Mouse (Mus musculus) embryonic facial prominence, embryonic 14.5 days (tissue): ENCODE results near the gene Gm7356. TPM values are rescaled to one million over a fixed set of nuclear protein-coding genes. Genes with fewer than 3 reads are reported as not detected.
"Not testable (repeated sequence)": the region's sequence is repeated elsewhere in the genome, so short reads cannot be mapped to it uniquely, and the experiment has no call there.

Experiments
- ATAC-seq: fragments of 200-750 bp; cut with Nextera tagmentation; 2 replicates; pipeline ENCODE4 v1.8.0; 2017; ENCODE audit warnings: low read depth, moderate number of reproducible peaks, moderate TSS enrichment
- DNase-seq: peaks from one replicate; pipeline ENCODE4 v3.0.0-alpha.2; 2015; ENCODE audit warnings: low spot score
- H3K27ac ChIP-seq: fragments of 300-500 bp; sonication (generic); replicated peaks from 2 replicates; pipeline ENCODE4 v1.5.1; 2014; ENCODE audit warnings: low read depth, mild to moderate bottlenecking, low read length, moderate library complexity
- H3K27me3 ChIP-seq: fragments of 300-500 bp; sonication (generic); replicated peaks from 2 replicates; pipeline ENCODE4 v1.6.1; 2014; ENCODE audit warnings: low read length; ENCODE audit not compliant: control insufficient read depth, insufficient read depth
- H3K36me3 ChIP-seq: fragments of 300-500 bp; sonication (generic); 2 replicates; pipeline ENCODE4 v1.6.1; 2014; ENCODE audit warnings: low read length, mixed read lengths; ENCODE audit not compliant: control insufficient read depth, insufficient read depth
- H3K4me1 ChIP-seq: fragments of 300-500 bp; sonication (generic); 2 replicates; pipeline ENCODE4 v1.6.1; 2014; ENCODE audit warnings: antibody characterized with exemption, low read length; ENCODE audit not compliant: control insufficient read depth, insufficient read depth
- H3K4me2 ChIP-seq: fragments of 300-500 bp; sonication (generic); 2 replicates; pipeline ENCODE4 v1.6.1; 2014; ENCODE audit warnings: low read depth, mild to moderate bottlenecking, low read length, moderate library complexity, mixed read lengths
- H3K4me3 ChIP-seq: fragments of 300-500 bp; sonication (generic); 2 replicates; pipeline ENCODE4 v1.5.1; 2014; ENCODE audit warnings: low read depth, mild to moderate bottlenecking, low read length
- H3K9ac ChIP-seq: fragments of 300-500 bp; sonication (generic); 2 replicates; pipeline ENCODE4 v1.6.1; 2014; ENCODE audit warnings: low read depth, mild to moderate bottlenecking, low read length, moderate library complexity, mixed read lengths
- H3K9me3 ChIP-seq: fragments of 300-500 bp; sonication (generic); 2 replicates; pipeline ENCODE4 v1.6.1; 2016; ENCODE audit warnings: low read length; ENCODE audit not compliant: control insufficient read depth
- WGBS: fragments of 180-500 bp; shearing (Covaris S2); extraction: QIAGEN DNeasy Blood & Tissue Kit; methylation state at CpG from one replicate; pipeline ENCODE4 v1.1.7; 2014; 5-methylcytosine and 5-hydroxymethylcytosine counted together
- polyA plus RNA-seq: library from polyadenylated mRNA; unstranded; fragments of >200 nt; fragmentation: Nextera tagmentation; extraction: Ambion mirVana; gene quantifications from 2 replicates; pipeline ENCODE4 v1.2.1, GENCODE M21; 2014

Gene Gm7356
- not detected in 2 replicates for polyA plus RNA-seq

- not testable (repeated sequence) for ATAC-seq, H3K36me3 ChIP-seq, DNase-seq, H3K9me3 ChIP-seq, H3K27me3 ChIP-seq, H3K4me3 ChIP-seq, H3K4me2 ChIP-seq, H3K27ac ChIP-seq, H3K9ac ChIP-seq, H3K4me1 ChIP-seq
- 84% methylated on average over 3 of the region's 4 CpGs for WGBS
Measured at GRCm38 (mm10) chr17:14003604-14004003, at the start of gene Gm7356. Gene Gm7356 (minus strand): TSS chr17:14003704.

- not testable (repeated sequence) for DNase-seq, H3K9ac ChIP-seq, H3K4me3 ChIP-seq, H3K27me3 ChIP-seq, ATAC-seq, H3K4me2 ChIP-seq, H3K9me3 ChIP-seq, H3K27ac ChIP-seq, H3K4me1 ChIP-seq, H3K36me3 ChIP-seq
- 50% methylated on average over 1 of the region's 2 CpGs for WGBS
Measured at GRCm38 (mm10) chr17:14041880-14042279, 38.4 kb upstream of the Gm7356 start.

- not testable (repeated sequence) for H3K9me3 ChIP-seq, H3K4me2 ChIP-seq, H3K36me3 ChIP-seq, ATAC-seq, H3K27ac ChIP-seq, H3K9ac ChIP-seq, DNase-seq, H3K4me1 ChIP-seq, H3K4me3 ChIP-seq, H3K27me3 ChIP-seq
- WGBS: 71% methylated on average over 1 of the region's 2 CpGs
Measured at GRCm38 (mm10) chr17:14037012-14037411, 33.5 kb upstream of the Gm7356 start.

GRCm38 (mm10) chr17:14036113-14036512 is 32.6 kb upstream of the Gm7356 start:
- H3K4me2 ChIP-seq, H3K36me3 ChIP-seq, DNase-seq, H3K9me3 ChIP-seq, H3K9ac ChIP-seq, H3K4me3 ChIP-seq, H3K27ac ChIP-seq, H3K4me1 ChIP-seq, ATAC-seq, H3K27me3 ChIP-seq: not testable (repeated sequence)
- no CpG with 5 or more reads among the region's 4 CpGs for WGBS

GRCm38 (mm10) chr17:13993425-13993824 is 10.1 kb downstream of the Gm7356 start:
- H3K9ac ChIP-seq, H3K4me2 ChIP-seq, H3K36me3 ChIP-seq, ATAC-seq, H3K27me3 ChIP-seq, H3K4me1 ChIP-seq, H3K9me3 ChIP-seq, H3K4me3 ChIP-seq, H3K27ac ChIP-seq: not testable (repeated sequence)
- WGBS: 33% methylated on average over 2 of the region's 2 CpGs
- peak; percentile 17 for DNase-seq

GRCm38 (mm10) chr17:13987690-13988089 is 15.8 kb downstream of the Gm7356 start:
- DNase-seq (no peak), ATAC-seq (no peak)
- Histone ChIP-seq H3K36me3 (no peaks in the 10 kb centered on the region), H3K9ac (no peak overlapping the region), H3K4me1 (no peaks in the 10 kb centered on the region), H3K27ac (no peak overlapping the region), H3K4me3 (no peak overlapping the region), H3K9me3 (no peaks in the 10 kb centered on the region), H3K27me3 (no peaks in the 10 kb centered on the region), H3K4me2 (no peak overlapping the region)
- WGBS: 89% methylated on average over 1 of the region's 1 CpGs

- DNase-seq, H3K27ac ChIP-seq, H3K9me3 ChIP-seq, H3K36me3 ChIP-seq, H3K4me1 ChIP-seq, H3K4me2 ChIP-seq, ATAC-seq, H3K27me3 ChIP-seq, H3K4me3 ChIP-seq, H3K9ac ChIP-seq: not testable (repeated sequence)
- 72% methylated on average over 5 of the region's 5 CpGs for WGBS
Measured at GRCm38 (mm10) chr17:13970796-13971195, 32.7 kb downstream of the Gm7356 start.

- H3K36me3 ChIP-seq, H3K27me3 ChIP-seq, DNase-seq, ATAC-seq, H3K4me3 ChIP-seq, H3K4me1 ChIP-seq, H3K9ac ChIP-seq, H3K9me3 ChIP-seq, H3K4me2 ChIP-seq, H3K27ac ChIP-seq: not testable (repeated sequence)
- 59% methylated on average over 1 of the region's 2 CpGs for WGBS
Measured at GRCm38 (mm10) chr17:13969917-13970316, 33.6 kb downstream of the Gm7356 start.

- not testable (repeated sequence) for DNase-seq, H3K9me3 ChIP-seq, ATAC-seq, H3K4me3 ChIP-seq, H3K27ac ChIP-seq, H3K4me2 ChIP-seq, H3K27me3 ChIP-seq, H3K36me3 ChIP-seq, H3K9ac ChIP-seq, H3K4me1 ChIP-seq
- no CpG with 5 or more reads among the region's 2 CpGs for WGBS
Measured at GRCm38 (mm10) chr17:13965048-13965447, 38.5 kb downstream of the Gm7356 start.
